Mouse (Mus musculus): ENCODE data around the gene Rnft2.

Gene Rnft2

DNA sequence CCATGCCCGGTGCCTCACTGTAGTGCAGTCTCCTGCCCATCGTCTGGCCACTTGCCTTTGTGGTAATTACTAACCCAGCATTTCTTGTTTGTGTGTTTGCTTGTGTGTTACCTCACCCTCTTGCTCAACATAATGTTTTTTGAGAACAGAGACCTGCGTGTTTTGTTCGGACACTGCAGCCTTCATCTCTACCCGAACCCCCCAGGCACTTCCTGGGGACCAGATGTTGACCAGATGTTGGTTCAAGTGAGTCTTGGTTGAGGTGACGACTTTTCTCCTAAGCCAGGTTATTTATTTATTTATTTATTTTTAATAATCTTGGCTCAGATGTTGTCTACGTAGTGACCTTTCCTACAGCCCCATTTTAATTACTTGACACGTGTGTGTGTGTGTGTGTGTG, 2.5 kb upstream of the Rnft2 start:
- peak; percentile 25 for DNase-seq

GRCm38 (mm10) chr5:118245606-118246308, 841 bp upstream of the Rnft2 start:
- peak; percentile 61 for DNase-seq

- DNase-seq, result peak; percentile 12
These were observed 5.2 kb downstream of the Rnft2 start for GRCm38 (mm10) chr5:118239671-118240070.

DNA sequence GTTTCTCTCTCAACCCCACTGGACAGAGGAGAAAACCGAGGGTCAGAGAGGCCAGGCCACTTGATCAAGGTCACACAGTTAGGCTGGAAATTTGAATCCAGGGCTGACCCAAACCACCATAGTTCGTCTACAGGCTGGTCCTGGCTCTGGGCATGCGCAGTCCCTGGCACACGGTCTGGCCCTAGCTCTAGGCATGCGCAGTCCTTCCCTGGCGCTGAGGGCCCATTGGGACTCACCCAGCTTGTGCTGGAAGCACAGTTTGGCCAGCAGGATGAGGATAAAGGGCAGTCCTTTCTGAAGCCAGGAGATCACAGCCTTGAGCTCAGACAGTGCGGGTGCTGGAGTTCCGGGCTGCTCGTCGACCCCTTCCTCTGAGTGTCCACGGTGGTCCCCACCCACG, 8.0 kb downstream of the Rnft2 start:
- peak; percentile 83 for DNase-seq

DNA sequence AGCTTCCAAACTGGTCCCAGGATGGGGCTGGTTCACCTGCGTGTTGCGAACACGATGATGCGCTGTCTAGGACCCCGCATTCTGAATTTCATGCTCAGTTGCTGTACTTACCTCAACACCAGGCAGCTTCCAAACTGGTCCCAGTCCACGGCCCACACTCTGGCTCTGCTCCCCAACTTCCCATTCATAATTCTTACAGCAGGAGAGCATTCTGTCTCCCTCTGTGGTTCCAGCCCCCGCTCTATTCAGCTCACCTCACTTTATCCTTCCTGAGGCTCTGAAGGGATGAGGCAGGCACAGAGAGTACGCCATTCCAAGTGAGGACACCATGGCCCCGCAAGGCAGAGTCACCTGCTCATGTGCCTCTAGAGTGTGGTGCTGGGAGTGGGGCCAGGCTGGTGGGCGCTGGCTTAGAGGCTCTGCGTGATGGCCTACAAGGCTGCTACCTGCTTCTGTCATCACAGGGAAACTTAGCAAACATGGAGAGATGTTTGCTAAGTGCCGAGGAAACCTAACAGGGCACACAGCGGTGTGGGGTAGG, 14.8 kb downstream of the Rnft2 start:
- DNase-seq, result no peak

GRCm38 (mm10) chr5:118223142-118223757, 21.7 kb downstream of the Rnft2 start:
- DNase-seq, result no peak

- no peak for DNase-seq
These were observed 27.5 kb downstream of the Rnft2 start for GRCm38 (mm10) chr5:118217410-118217809.

DNA sequence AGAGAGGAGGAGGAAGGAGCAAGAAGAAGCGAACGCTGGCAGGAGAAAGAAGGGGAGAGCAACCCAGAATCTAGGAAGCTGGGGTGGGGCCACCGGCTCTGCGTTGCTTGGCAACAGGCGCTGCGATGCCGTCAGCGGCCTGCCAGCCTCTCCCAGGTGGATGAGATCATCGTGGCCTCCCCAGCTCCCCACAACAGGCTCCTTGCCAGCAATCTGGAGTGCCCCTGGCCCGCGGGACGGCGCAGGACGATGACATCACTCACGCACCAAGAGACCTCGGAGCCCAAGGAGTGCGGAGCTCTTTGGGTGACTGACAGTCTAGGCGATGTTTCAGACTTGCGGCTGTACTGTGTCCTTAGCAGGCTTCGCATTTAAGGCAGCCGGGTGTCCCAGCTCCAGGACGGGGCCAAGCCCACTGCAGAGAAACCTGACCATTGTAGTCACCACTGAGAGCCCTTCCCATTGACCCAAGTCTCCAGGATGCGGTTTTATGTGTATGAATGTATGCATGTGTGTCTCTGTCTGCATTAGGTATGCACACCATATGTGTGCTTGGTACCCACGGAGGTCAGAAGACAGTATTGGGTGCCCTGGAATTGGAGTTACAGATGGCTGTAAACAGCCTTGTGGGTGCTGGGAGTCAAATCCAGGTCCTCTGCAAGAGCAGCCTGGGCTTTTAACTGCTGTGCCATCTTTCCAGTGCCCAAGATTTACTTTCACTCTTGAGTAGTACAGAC, 30.3 kb downstream of the Rnft2 start:
- peak; percentile 93 for DNase-seq

DNA sequence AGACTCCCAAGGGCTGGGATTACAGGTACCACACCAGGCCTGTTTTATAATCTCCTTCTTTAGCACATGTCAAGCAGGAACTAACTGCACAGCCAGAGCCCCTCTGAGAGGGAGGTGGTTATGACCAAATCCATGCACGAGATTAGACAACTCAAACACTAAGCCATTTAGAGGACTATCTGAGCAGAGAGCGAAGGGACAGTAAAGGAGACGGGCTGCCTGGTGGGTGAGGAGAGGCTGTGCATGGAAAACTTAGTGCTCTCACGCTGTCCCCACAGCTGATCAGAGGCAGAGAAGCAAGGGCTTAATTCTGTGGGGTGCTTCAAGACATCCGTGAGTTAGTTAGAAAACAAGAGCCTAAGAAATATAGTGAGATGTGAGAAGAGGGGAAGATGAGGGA, 30.9 kb downstream of the Rnft2 start:
- peak; percentile 24 for DNase-seq

DNA sequence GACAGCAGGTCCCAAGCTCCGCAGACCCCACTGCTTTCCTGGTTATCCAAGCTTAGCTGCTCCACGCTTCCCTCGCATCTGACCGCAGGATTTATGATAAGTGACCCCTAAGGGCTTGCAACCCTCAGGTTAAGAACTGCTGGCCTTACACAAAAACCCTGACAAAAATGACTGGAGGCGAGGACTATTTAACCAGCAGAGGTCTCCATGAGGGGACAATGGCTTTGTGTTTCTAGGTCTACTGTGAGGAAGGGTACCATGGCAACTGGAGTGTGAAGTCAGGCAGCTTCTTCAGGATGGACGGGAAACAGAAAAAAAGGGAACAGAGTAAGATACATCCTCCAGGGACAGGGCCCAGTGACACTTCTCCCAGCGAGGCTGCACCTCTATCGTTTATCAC, 39.1 kb downstream of the Rnft2 start:
- DNase-seq, result no peak

- no peak for DNase-seq
These were observed 40.1 kb downstream of the Rnft2 start for GRCm38 (mm10) chr5:118204675-118205440.

DNA sequence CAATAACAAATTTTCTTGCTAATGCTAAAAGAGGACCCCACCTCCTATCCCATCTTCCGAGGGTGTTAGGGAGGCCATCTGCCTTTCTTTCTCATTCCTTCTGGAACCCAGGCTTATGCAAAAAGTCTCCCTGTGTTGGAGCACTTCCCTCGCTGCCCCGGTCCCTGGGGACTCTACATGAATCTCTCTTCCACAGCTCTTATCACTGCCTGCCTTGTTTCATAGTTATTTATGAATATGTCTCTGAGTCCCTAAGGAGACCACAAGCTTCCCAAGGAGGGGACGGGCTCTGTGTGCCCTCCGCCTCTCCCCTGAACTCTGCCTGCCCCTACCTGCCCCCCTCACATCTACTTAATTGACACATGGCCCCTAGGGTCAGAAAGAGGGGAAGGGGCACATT, 45.2 kb downstream of the Rnft2 start:
- no peak for DNase-seq

DNA sequence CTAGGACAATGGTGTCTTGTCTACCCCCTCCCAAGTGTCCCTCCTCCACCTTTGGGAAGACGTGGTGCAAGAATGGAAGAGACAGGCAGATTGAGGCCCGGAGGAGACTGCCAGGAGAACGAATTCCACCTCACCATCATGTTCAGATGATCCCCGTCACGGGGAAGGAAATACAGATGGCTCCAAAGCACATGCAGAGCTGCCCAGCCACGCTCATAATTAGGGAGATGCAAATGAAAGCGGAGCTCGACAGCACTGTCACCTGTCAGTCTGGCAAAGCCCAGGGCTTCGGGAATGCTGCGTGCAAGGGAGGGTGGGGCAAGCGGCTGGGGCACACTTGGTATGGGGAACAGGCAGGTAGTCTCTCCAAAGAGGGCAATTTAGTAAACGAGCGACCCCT, 47.5 kb downstream of the Rnft2 start:
- DNase-seq, result no peak

DNA sequence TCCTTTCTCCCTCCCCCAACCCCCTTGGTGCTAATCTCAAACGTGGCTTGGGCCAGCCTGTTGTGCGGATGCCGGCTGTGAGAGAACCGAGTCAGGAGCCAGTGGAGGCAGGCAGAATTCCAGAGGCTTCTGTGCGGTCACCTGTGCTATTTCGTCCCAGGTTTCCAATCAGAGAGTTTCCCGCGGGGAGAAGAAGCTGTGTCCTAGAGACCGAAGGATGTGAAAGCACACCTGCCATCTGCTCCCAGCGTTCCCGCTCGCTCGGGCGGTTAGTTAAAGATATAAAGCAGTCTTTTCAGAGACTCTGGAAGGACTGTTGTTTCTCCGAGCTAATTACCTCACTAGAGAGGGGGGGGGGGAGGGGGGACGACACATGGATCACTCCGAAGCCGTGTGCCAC, 52.7 kb downstream of the Rnft2 start:
- DNase-seq, result no peak

DNA sequence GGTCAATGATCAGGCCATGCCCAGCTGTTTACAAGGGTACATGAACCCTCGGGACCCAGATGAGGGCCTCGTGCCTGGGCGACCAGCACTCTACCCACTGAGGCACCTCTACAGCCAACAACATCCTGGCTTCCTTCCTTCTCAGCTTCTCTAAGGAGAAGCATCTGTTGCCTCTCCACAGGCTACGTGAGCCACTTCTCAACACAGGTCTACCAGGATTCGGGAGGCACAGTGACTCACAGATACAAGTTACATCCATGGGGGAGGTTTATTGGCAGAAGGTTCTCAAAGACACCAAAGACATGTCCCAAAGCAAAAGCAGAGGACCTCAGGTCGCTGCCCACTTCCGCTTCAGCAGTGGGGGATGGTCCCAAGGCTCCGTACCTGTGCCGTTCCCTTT, 54.4 kb downstream of the Rnft2 start:
- DNase-seq, result no peak

- no peak for DNase-seq
These were observed 56.6 kb downstream of the Rnft2 start for GRCm38 (mm10) chr5:118188356-118188755.

DNA sequence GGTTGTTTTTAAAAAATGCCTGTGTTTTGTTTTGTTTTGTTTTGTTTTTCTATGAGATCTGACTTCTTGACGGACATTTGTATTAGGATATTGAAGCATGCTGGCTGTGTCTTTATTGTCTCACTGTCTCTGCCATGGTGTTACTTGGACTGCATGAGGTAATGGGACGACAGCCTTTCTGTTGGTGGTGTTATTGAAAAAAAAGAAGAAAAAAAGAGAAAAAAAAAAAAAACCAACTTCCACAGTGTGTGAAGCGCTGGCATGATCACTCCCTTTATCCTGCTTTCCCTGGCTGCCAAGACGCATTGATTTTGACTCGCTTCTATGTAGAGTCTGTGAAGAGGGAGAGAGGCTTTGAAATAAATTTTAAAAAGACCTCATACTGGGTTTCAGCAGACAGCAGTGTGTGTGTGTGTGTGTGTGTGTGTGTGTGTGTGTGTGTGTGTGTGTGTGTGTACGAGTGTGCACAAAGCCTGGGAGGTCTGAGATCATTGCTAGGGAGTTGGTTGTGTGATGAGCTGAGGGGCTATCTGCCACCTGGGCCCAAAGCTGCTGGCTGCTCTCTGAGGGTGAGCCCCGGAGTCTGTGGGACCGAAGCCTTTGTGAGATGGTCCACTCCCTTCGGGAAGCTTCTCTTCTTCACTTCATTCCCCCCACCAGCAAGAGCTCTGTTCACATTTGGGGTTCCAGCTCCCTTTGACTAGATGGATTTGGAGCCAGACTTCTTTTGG, 57.8 kb downstream of the Rnft2 start:
- DNase-seq, result no peak

GRCm38 (mm10) chr5:118177640-118178039, 67.3 kb downstream of the Rnft2 start:
- DNase-seq, result no peak

- no peak for DNase-seq
These were observed 69.8 kb downstream of the Rnft2 start for GRCm38 (mm10) chr5:118175137-118175536.

DNA sequence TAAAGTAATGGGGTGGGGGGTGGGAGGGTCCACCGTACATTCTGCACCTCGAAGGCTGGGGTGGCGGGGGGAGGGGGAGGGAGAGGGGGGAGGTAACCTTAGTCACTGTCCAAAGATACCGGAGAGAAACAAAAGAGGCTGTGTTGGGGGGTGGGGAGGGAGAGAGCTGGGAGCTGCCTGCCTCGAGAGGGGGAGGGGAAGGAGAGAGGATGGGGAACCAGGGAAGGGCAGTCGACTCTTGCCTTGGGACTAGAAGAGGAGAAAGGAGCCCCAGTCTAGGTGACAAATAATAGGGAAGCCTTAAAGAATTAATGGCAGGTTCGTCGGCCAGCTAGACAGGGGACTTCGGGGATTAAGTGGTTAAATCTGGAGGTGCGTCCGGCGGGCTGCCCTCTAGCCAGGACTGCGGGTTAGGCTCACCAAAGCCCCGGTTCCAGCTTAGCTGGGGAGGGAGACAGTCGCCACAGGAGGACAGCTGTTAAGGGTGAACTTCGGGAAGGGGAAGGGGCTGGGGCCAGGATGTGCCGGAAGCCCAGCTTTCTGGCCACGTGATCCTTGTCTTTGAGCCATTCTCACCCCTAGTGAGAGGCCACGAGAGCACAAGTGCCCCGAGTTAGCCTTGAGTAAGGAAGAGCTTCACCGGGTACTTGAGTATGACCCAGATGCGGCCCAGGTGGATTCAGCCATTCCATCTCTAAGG, 70.5 kb downstream of the Rnft2 start:
- DNase-seq, result no peak

DNA sequence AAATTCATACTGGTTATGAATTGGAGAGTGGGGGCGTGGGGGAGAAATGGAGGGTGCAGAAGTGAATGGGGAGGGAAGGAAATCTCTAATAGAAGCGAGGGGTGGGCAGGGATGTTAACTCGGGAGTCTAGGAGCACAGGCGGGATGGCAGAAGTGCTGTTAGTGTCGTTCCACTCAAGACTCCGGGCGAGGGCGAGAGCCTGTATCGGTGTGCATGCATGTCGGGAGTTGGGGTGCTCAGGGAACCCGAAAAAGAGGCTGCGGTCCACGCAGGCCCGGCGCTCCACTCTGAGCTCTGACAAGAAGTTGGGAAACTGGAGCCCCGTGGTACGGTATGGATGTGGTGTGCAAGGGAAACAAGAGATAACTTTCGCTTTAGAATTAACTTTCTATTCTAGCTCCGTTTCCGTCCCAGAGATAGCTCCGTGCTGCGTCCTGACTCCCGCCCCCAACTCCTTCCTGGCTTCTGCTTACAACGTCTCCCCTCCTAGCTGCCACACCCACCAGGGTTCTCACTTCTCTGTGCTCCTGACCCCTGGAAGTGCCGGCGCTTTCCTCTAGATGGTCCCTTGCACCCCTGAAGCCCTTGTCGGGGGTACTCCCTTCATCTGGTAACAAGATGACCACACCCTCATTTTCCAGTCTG, 72.7 kb downstream of the Rnft2 start:
- no peak for DNase-seq
